Mouse (Mus musculus) ES-CJ7 (cell line): ENCODE results near the gene Ror1.
A peak's percentile ranks its signal among the peaks of the same experiment; 100 is the strongest.

Source experiments
- DNase-seq: peaks from one replicate; pipeline ENCODE4 v3.0.0; 2011; ENCODE audit warnings: low read depth, low spot score

Gene Ror1

GRCm38 (mm10) chr4:100116366-100116765 lies 20.8 kb downstream of the Ror1 start:
- DNase-seq = peak; percentile 17

GRCm38 (mm10) chr4:100118676-100119075 lies 23.1 kb downstream of the Ror1 start:
- no peak for DNase-seq

- DNase-seq = no peak
These were observed 23.8 kb downstream of the Ror1 start for GRCm38 (mm10) chr4:100119431-100119830.

GRCm38 (mm10) chr4:100120547-100120946 lies 25.0 kb downstream of the Ror1 start:
- DNase-seq = no peak

GRCm38 (mm10) chr4:100122436-100122835 lies 26.8 kb downstream of the Ror1 start:
- DNase-seq = no peak

GRCm38 (mm10) chr4:100123519-100123918 lies 27.9 kb downstream of the Ror1 start:
- DNase-seq = no peak

GRCm38 (mm10) chr4:100124056-100124455 lies 28.5 kb downstream of the Ror1 start:
- no peak for DNase-seq

- DNase-seq = no peak
These were observed 29.3 kb downstream of the Ror1 start for GRCm38 (mm10) chr4:100124935-100125334.

GRCm38 (mm10) chr4:100126531-100127310 lies 31.1 kb downstream of the Ror1 start:
- DNase-seq = no peak

GRCm38 (mm10) chr4:100128026-100128922 lies 32.7 kb downstream of the Ror1 start:
- DNase-seq = no peak

GRCm38 (mm10) chr4:100129201-100129600 lies 33.6 kb downstream of the Ror1 start:
- no peak for DNase-seq

GRCm38 (mm10) chr4:100130771-100131475 lies 35.3 kb downstream of the Ror1 start:
- DNase-seq = no peak

- DNase-seq = no peak
These were observed 35.9 kb downstream of the Ror1 start for GRCm38 (mm10) chr4:100131488-100131887.

- DNase-seq = no peak
These were observed 36.7 kb downstream of the Ror1 start for GRCm38 (mm10) chr4:100132261-100132660.

GRCm38 (mm10) chr4:100136046-100136445 lies 40.5 kb downstream of the Ror1 start:
- no peak for DNase-seq

GRCm38 (mm10) chr4:100137102-100137835 lies 41.7 kb downstream of the Ror1 start:
- no peak for DNase-seq

- DNase-seq = no peak
These were observed 46.0 kb downstream of the Ror1 start for GRCm38 (mm10) chr4:100141626-100142025.

- DNase-seq = no peak
These were observed 49.2 kb downstream of the Ror1 start for GRCm38 (mm10) chr4:100144744-100145143.

- no peak for DNase-seq
These were observed 55.2 kb downstream of the Ror1 start for GRCm38 (mm10) chr4:100150797-100151196.

GRCm38 (mm10) chr4:100154560-100155130 lies 59.1 kb downstream of the Ror1 start:
- DNase-seq = no peak

- DNase-seq = no peak
These were observed 60.1 kb downstream of the Ror1 start for GRCm38 (mm10) chr4:100155731-100156130.
